Mouse (Mus musculus) forebrain, embryonic 12.5 days (tissue): Measurements from ENCODE around the gene Abca13. TPM values are rescaled to one million over a fixed set of nuclear protein-coding genes. Genes with fewer than 3 reads are reported as not detected.

Source experiments
- ATAC-seq: fragments of 200-750 bp; cut with Nextera tagmentation; 2 replicates; pipeline ENCODE4 v1.8.0; 2017; ENCODE audit warnings: moderate TSS enrichment; ENCODE audit not compliant: low FRiP score
- H3K27ac ChIP-seq: fragments of 300-500 bp; sonication (generic); 2 replicates; pipeline ENCODE4 v1.5.1; 2016; ENCODE audit warnings: mild to moderate bottlenecking
- H3K27me3 ChIP-seq: fragments of 300-500 bp; sonication (generic); 2 replicates; pipeline ENCODE4 v1.6.1; 2016; ENCODE audit warnings: mild to moderate bottlenecking
- H3K36me3 ChIP-seq: fragments of 300-500 bp; sonication (generic); replicated peaks from 2 replicates; pipeline ENCODE4 v1.6.1; 2016; ENCODE audit warnings: mild to moderate bottlenecking
- H3K4me1 ChIP-seq: fragments of 300-500 bp; sonication (generic); 2 replicates; pipeline ENCODE4 v1.6.1; 2016
- H3K4me2 ChIP-seq: fragments of 300-500 bp; sonication (generic); 2 replicates; pipeline ENCODE4 v1.6.1; 2016; ENCODE audit warnings: mild to moderate bottlenecking, moderate library complexity
- H3K4me3 ChIP-seq: fragments of 300-500 bp; sonication (generic); replicated peaks from 2 replicates; pipeline ENCODE4 v1.5.1; 2016; ENCODE audit warnings: mild to moderate bottlenecking
- H3K9ac ChIP-seq: fragments of 300-500 bp; sonication (generic); 2 replicates; pipeline ENCODE4 v1.6.1; 2016; ENCODE audit warnings: mild to moderate bottlenecking
- H3K9me3 ChIP-seq: fragments of 300-500 bp; sonication (generic); 2 replicates; pipeline ENCODE4 v1.6.1; 2016
- WGBS: fragments of 180-500 bp; shearing (Covaris S2); methylation state at CpG from one replicate; pipeline ENCODE4 v1.1.7; 2016; 5-methylcytosine and 5-hydroxymethylcytosine counted together
- polyA plus RNA-seq: library from polyadenylated mRNA; unstranded; fragments of >200 nt; fragmentation: Nextera tagmentation; extraction: Ambion mirVana; gene quantifications from 2 replicates; pipeline ENCODE4 v1.2.1, GENCODE M21; 2016

The Abca13 gene
- polyA plus RNA-seq, 1 experiment from 2014 or later: 0.03 TPM

DNA sequence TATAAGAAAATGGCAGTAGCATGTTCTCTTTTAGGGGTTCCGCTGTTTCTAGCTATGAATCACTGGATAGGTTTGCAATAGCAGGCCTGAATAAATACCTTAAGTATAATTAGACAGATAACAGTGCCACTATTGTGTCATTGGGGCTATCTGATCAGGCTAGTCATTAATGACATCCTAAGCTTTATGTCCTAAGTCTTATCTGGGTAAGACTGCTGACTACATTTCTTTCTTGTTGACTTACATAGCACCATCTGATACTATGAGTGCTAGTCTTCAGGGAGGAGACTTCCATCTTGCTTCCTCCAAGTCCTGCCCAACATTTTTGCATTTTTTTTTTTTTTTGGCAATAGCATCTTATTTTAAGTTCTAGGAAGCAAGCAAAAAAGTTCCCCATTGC, 434.1 kb downstream of the Abca13 start:
- 88% methylated on average over 1 of the region's 1 CpGs for WGBS
- Histone ChIP-seq H3K27me3 (no peaks in the 10 kb centered on the region), H3K9ac (no peak overlapping the region), H3K27ac (no peak overlapping the region), H3K4me2 (no peak overlapping the region), H3K4me3 (no peak overlapping the region), H3K4me1 (no peaks in the 10 kb centered on the region), H3K9me3 (no peaks in the 10 kb centered on the region), H3K36me3 (no peaks in the 10 kb centered on the region)
- no peak for ATAC-seq

DNA sequence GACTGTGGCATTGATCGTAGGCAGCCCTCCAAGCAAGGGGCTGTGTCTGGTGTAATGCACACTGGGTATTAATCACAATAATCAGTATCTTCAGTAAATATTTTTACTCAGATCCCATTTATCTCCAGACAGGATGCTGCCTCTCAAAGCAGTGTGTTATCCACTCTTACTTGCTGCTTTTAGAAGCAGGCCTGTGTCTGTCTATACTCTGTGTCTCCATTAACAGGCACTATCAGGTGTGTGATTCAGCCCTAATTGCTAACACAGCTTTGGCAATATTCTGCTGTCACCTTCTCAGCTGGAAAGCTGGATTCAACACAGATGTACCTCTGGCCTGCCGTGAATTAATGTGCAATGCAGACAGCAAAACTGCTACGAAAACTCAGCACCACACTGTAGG, 455.5 kb downstream of the Abca13 start:
- no peak overlapping the region for H3K4me2 ChIP-seq
- no peaks in the 10 kb centered on the region for H3K9me3 ChIP-seq
- H3K36me3 ChIP-seq: no peaks in the 10 kb centered on the region
- no peak overlapping the region for H3K9ac ChIP-seq
- no peaks in the 10 kb centered on the region for H3K27me3 ChIP-seq
- H3K27ac ChIP-seq: no peak overlapping the region
- 0 out of 2 replicates have a peak, but pooled peaks have one; percentile 23 for ATAC-seq
- no peaks in the 10 kb centered on the region for H3K4me1 ChIP-seq
- no peak overlapping the region for H3K4me3 ChIP-seq
- 86% methylated on average over 3 of the region's 3 CpGs for WGBS

DNA sequence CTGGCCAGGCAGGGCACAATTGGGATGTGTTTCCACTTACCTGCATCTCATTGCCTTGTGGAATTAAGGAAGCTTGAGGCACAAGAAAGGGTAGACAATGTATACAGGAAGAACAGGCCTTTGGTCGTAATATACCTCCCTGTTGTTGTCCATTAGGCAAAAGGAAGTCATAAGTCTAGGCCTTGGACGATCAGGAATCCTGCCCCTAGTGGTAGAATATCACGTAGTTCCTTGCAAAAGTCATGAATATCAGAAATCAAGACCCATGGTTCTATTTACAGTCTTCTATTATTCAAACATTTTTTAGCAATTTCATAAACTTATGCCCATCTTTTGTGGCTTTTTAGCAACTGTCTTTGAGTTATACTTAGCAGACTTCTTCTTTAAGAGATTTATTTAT, 456.2 kb downstream of the Abca13 start:
- 72% methylated on average over 3 of the region's 3 CpGs for WGBS
- H3K9me3 ChIP-seq: no peaks in the 10 kb centered on the region
- ATAC-seq: 0 out of 2 replicates have a peak, but pooled peaks have one; percentile 39

DNA sequence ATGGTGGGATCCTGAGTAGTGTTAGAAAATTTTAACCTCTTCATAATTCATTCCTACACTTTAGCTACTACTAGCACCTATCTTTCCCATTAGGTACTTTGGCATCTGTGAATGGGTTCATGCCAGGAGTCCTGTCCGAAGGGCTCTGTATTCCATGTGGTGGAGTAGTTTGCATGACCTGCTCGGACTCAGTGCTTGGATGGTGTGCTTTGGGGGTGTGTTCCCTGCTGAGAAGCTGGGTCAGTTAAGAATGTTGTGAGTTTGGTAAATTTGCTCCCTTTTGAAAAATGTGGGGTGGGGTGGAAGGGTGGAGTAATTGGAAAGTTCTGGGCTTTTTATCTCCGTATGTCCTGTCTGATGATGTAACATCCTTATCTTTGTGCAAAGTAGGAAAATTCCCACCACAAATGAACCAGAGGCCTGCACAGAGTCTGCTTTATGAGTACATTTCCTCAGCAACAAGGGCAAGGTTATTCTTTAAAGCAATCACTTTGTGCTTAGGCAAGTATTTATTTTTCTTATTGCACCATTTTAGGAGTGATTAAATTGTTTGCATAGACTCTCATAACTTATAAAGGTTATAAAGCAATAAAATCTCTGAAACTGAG, 475.0 kb downstream of the Abca13 start:
- Histone ChIP-seq H3K4me1 (no peaks in the 10 kb centered on the region), H3K27me3 (no peaks in the 10 kb centered on the region), H3K36me3 (no peaks in the 10 kb centered on the region), H3K9me3 (no peaks in the 10 kb centered on the region), H3K9ac (no peak overlapping the region), H3K4me2 (no peak overlapping the region), H3K4me3 (no peak overlapping the region), H3K27ac (no peak overlapping the region)
- WGBS: 88% methylated on average over 3 of the region's 3 CpGs
- no peak for ATAC-seq

More for the DNA sequence above, 456.2 kb downstream of the Abca13 start:
- Histone ChIP-seq H3K4me1 (no peaks in the 10 kb centered on the region), H3K9ac (no peak overlapping the region), H3K4me2 (no peak overlapping the region), H3K4me3 (no peak overlapping the region), H3K27me3 (no peaks in the 10 kb centered on the region), H3K36me3 (no peaks in the 10 kb centered on the region), H3K27ac (no peak overlapping the region)

DNA sequence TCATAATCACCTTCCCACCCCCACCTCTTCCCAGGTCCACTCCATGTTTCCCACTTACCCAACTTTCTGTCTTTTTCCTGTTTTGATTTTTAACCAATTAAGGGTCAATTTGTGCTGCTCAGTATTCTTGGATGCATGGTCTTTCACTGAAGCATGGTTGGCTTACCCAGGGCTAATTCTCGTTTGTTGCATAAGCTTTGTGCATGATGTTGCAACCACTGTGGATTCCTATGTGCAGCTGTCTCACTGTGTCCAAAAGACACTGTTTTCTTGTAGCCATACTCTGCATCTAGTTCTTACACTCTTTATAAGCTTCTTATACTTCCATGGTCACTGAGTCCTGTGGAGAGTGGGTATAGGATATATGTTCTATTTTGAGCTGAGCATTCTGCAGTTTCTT, 477.7 kb downstream of the Abca13 start:
- no peak overlapping the region for H3K9ac ChIP-seq
- 59% methylated on average over 1 of the region's 1 CpGs for WGBS

DNA sequence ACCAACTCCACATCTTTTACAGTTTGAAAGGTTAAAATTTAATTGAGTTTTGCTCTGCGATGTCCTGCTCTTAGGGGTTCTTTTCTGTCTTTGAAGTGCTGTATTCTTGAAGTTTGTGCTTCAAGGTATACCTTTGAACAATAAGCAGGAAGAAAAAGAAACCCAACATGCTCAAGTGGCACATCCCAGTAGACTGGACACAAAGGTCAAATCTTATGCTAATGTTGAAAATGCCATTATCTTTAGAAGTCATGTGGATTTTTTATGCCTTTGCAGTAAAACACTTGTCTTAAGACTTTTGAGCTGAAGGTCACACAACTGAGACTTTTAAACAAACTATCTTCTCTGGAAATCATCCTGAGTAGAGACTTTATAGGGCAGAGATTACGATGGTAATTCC, 493.2 kb downstream of the Abca13 start:
- ATAC-seq: no peak
- H3K36me3 ChIP-seq: no peaks in the 10 kb centered on the region
- no peak overlapping the region for H3K27ac ChIP-seq
- H3K4me1 ChIP-seq: no peaks in the 10 kb centered on the region
- no peak overlapping the region for H3K4me2 ChIP-seq
- H3K27me3 ChIP-seq: no peaks in the 10 kb centered on the region
- WGBS: 90% methylated on average over 2 of the region's 2 CpGs
- no peaks in the 10 kb centered on the region for H3K9me3 ChIP-seq
- H3K9ac ChIP-seq: no peak overlapping the region
- no peak overlapping the region for H3K4me3 ChIP-seq

More for the DNA sequence above, 477.7 kb downstream of the Abca13 start:
- Histone ChIP-seq H3K4me1 (no peaks in the 10 kb centered on the region), H3K4me3 (no peak overlapping the region), H3K4me2 (no peak overlapping the region), H3K27me3 (no peaks in the 10 kb centered on the region), H3K9me3 (no peaks in the 10 kb centered on the region), H3K36me3 (no peaks in the 10 kb centered on the region), H3K27ac (no peak overlapping the region)
- no peak for ATAC-seq

DNA sequence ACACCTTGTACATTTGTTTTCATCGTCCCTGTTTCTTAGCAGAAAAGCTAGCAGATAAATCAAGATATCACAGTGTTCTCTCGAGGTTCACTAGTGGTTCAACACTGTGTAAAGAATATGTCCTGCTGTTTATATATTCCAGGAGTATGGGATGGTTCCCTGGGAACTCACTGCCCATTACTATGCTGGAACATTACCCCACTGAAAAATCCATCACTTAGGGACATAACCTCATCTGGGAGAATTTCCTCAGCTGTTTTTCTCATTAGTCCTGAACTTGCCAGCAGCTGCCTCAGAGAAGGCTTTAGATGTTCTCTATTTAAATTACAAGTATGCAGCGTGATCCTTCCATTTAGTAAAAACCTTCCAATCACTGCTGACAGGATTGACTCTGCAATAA, 513.4 kb downstream of the Abca13 start:
- Histone ChIP-seq H3K36me3 (no peaks in the 10 kb centered on the region), H3K9me3 (no peaks in the 10 kb centered on the region), H3K4me1 (no peaks in the 10 kb centered on the region), H3K4me3 (no peak overlapping the region), H3K27ac (no peak overlapping the region), H3K9ac (no peak overlapping the region), H3K4me2 (no peak overlapping the region), H3K27me3 (no peaks in the 10 kb centered on the region)
- WGBS: 78% methylated on average over 3 of the region's 3 CpGs
- ATAC-seq: no peak

DNA sequence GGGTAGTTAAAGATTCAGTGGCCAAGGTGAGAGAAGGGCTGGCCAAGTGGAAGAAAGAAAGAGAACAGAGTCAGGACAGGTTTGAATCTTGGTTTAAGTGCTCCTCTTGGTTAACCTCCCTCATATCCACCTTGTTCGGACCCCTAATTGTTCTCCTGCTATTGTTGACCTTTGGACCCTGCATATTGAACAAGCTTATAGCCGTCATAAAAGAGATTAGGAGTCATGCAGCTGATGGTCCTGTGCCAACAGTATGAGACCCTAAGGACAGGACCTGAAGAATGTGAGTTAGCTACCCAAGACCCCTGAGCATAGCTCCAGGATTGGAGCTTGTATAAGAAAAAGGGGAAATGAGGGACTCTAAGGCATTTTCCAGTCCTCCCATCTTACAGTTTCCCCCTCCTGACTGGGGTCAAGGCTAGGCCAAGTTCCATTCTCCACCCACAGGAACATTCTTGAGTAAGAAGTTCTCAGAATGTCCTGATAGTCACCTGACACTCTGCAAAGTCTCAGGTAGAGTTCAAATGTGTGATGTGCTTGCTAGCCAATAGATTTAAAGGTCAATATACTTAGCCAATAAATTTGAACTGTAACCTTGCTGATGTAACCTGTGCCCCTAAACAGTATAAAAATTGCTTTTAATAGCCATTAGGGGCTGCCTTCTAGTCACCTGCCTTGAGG, 536.2 kb downstream of the Abca13 start:
- H3K9me3 ChIP-seq: no peaks in the 10 kb centered on the region
- H3K27ac ChIP-seq: no peak overlapping the region
- no peak overlapping the region for H3K4me3 ChIP-seq
- no peak for ATAC-seq
- H3K27me3 ChIP-seq: no peaks in the 10 kb centered on the region
- no peaks in the 10 kb centered on the region for H3K4me1 ChIP-seq
- no peak overlapping the region for H3K9ac ChIP-seq
- no peaks in the 10 kb centered on the region for H3K36me3 ChIP-seq
- 88% methylated on average over 2 of the region's 2 CpGs for WGBS
- H3K4me2 ChIP-seq: no peak overlapping the region

DNA sequence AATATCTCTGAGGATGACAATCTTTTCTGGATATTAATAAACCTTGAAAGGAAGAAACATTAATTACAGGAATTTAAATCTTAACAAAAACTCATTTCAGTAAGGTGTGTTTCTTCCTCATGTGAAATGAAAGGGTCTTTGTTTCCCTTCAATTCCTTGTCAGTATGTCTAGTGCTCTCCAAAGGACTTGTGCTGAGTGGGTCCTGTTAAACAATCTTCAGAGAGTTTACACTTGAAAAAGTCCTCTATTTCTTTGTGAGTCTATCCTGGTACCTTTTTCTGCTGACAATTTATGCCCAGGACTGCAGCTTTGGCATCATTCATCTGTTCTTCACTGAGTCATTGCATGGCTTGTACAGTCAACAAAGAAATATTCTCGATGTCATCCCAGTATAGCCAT, 539.6 kb downstream of the Abca13 start:
- no peak overlapping the region for H3K4me2 ChIP-seq
- 77% methylated on average over 1 of the region's 1 CpGs for WGBS
- H3K4me3 ChIP-seq: no peak overlapping the region
- no peaks in the 10 kb centered on the region for H3K4me1 ChIP-seq
- no peak for ATAC-seq
- no peak overlapping the region for H3K9ac ChIP-seq
- H3K36me3 ChIP-seq: no peaks in the 10 kb centered on the region
- H3K27ac ChIP-seq: no peak overlapping the region
- no peaks in the 10 kb centered on the region for H3K9me3 ChIP-seq
- no peaks in the 10 kb centered on the region for H3K27me3 ChIP-seq

Other genes with a start within 250 kb of the Abca13 start
- 0.05 and 0.10 TPM in 2 replicates for gene Pkd1l1, start 218.7 kb upstream of the Abca13 start, polyA plus RNA-seq
- gene Hus1, start 180.8 kb upstream of the Abca13 start, polyA plus RNA-seq: 20.5 and 22.1 TPM in 2 replicates
- gene Gm11992, start 143.3 kb upstream of the Abca13 start, polyA plus RNA-seq: 0.68 TPM in 2 replicates
- 0.17 TPM in 1 of 2 replicates, not detected in the other for gene Sun3, start 143.0 kb upstream of the Abca13 start, polyA plus RNA-seq
- 2.2 TPM in 2 replicates for gene Upp1, start 73.8 kb upstream of the Abca13 start, polyA plus RNA-seq